Mouse (Mus musculus) forebrain, embryonic 11.5 days (tissue): ENCODE measurements around the gene Arpc1a. TPM values are rescaled to one million over a fixed set of nuclear protein-coding genes. Genes with fewer than 3 reads are reported as not detected.
A peak's percentile ranks its signal among the peaks of the same experiment; 100 is the strongest.
"Not testable (repeated sequence)": the region's sequence is repeated elsewhere in the genome, so short reads cannot be mapped to it uniquely, and the experiment has no call there.

ENCODE experiments used
- ATAC-seq: fragments of 200-750 bp; cut with Nextera tagmentation; replicated peaks from 2 replicates; pipeline ENCODE4 v1.8.0; 2017; ENCODE audit warnings: moderate TSS enrichment; ENCODE audit not compliant: low FRiP score
- DNase-seq: peaks from one replicate; pipeline ENCODE4 v3.0.0-alpha.2; 2017; ENCODE audit warnings: low spot score
- H3K27ac ChIP-seq: fragments of 300-500 bp; sonication (generic); 2 replicates; pipeline ENCODE4 v1.5.1; 2014; ENCODE audit warnings: low read depth, low read length
- H3K27me3 ChIP-seq: fragments of 300-500 bp; sonication (generic); 2 replicates; pipeline ENCODE4 v1.6.1; 2014; ENCODE audit warnings: mild to moderate bottlenecking, low read length, mixed read lengths; ENCODE audit not compliant: control insufficient read depth, insufficient read depth
- H3K36me3 ChIP-seq: fragments of 300-500 bp; sonication (generic); 2 replicates; pipeline ENCODE4 v1.6.1; 2014; ENCODE audit warnings: mild to moderate bottlenecking, low read length, moderate library complexity, mixed read lengths; ENCODE audit not compliant: control insufficient read depth, insufficient read depth
- H3K4me1 ChIP-seq: fragments of 300-500 bp; sonication (generic); replicated peaks from 2 replicates; pipeline ENCODE4 v1.6.1; 2014; ENCODE audit warnings: low read length, mixed read lengths; ENCODE audit not compliant: control insufficient read depth, insufficient read depth
- H3K4me2 ChIP-seq: fragments of 300-500 bp; sonication (generic); 2 replicates; pipeline ENCODE4 v1.6.1; 2014; ENCODE audit warnings: low read depth, mild to moderate bottlenecking, low read length, moderate library complexity, mixed read lengths; ENCODE audit not compliant: severe bottlenecking
- H3K4me3 ChIP-seq: fragments of 300-500 bp; sonication (generic); 2 replicates; pipeline ENCODE4 v1.5.1; 2014; ENCODE audit warnings: low read depth, low read length
- H3K9ac ChIP-seq: fragments of 300-500 bp; sonication (generic); 2 replicates; pipeline ENCODE4 v1.6.1; 2014; ENCODE audit warnings: low read length
- H3K9me3 ChIP-seq: fragments of 300-500 bp; sonication (generic); 2 replicates; pipeline ENCODE4 v1.6.1; 2016; ENCODE audit warnings: low read length, mixed read lengths; ENCODE audit not compliant: control insufficient read depth
- WGBS: fragments of 180-500 bp; shearing (Covaris S2); extraction: QIAGEN DNeasy Blood & Tissue Kit; methylation state at CpG from one replicate; pipeline ENCODE4 v1.1.7; 2014; 5-methylcytosine and 5-hydroxymethylcytosine counted together
- polyA plus RNA-seq: library from polyadenylated mRNA; unstranded; fragments of >200 nt; fragmentation: Nextera tagmentation; extraction: Ambion mirVana; gene quantifications from 2 replicates; pipeline ENCODE4 v1.2.1, GENCODE M21; 2014

The Arpc1a gene
- polyA plus RNA-seq, 1 experiment from 2014 or later, result 150 TPM

GRCm38 (mm10) chr5:145068863-145069262, 14.8 kb upstream of the Arpc1a start:
- WGBS, result 67% methylated on average over 3 of the region's 3 CpGs
- no peaks in the 10 kb centered on the region for H3K9me3 ChIP-seq
- no peaks in the 10 kb centered on the region for H3K27me3 ChIP-seq
- no peaks in the 10 kb centered on the region for H3K4me1 ChIP-seq
- no peak overlapping the region for H3K4me2 ChIP-seq
- no peaks in the 10 kb centered on the region for H3K36me3 ChIP-seq
- no peak for DNase-seq
- H3K27ac ChIP-seq, result no peak overlapping the region
- no peak overlapping the region for H3K9ac ChIP-seq
- no peak for ATAC-seq
- no peak overlapping the region for H3K4me3 ChIP-seq

- Histone ChIP-seq H3K4me3 (no peak overlapping the region), H3K4me2 (no peak overlapping the region), H3K9ac (no peak overlapping the region), H3K4me1 (no peaks in the 10 kb centered on the region), H3K36me3 (no peaks in the 10 kb centered on the region), H3K27ac (no peak overlapping the region), H3K27me3 (no peaks in the 10 kb centered on the region), H3K9me3 (no peaks in the 10 kb centered on the region)
- WGBS, result 2% methylated on average over 5 of the region's 5 CpGs
- ATAC-seq, result no peak; the same call in 1 of the 2 replicates
- peak; percentile 84 for DNase-seq
Measured at GRCm38 (mm10) chr5:145069707-145070106, 13.9 kb upstream of the Arpc1a start.

- DNase-seq (peak; percentile 63), ATAC-seq (no peak)
- no peak overlapping the region for H3K9ac ChIP-seq
- no peaks in the 10 kb centered on the region for H3K36me3 ChIP-seq
- H3K4me1 ChIP-seq, result no peaks in the 10 kb centered on the region
- H3K9me3 ChIP-seq, result no peaks in the 10 kb centered on the region
- no peak overlapping the region for H3K4me2 ChIP-seq
- no peak overlapping the region for H3K4me3 ChIP-seq
- H3K27me3 ChIP-seq, result no peaks in the 10 kb centered on the region
- no peak overlapping the region for H3K27ac ChIP-seq
- 45% methylated on average over 6 of the region's 6 CpGs for WGBS
Measured at GRCm38 (mm10) chr5:145071342-145071741, 12.3 kb upstream of the Arpc1a start.

GRCm38 (mm10) chr5:145075081-145075480, 8.5 kb upstream of the Arpc1a start:
- Histone ChIP-seq H3K4me2 (no peak overlapping the region), H3K27ac (no peak overlapping the region), H3K27me3 (no peaks in the 10 kb centered on the region), H3K4me1 (no peaks in the 10 kb centered on the region), H3K36me3 (no peaks in the 10 kb centered on the region), H3K9me3 (no peaks in the 10 kb centered on the region), H3K9ac (no peak overlapping the region), H3K4me3 (no peak overlapping the region)
- WGBS, result 62% methylated on average over 3 of the region's 3 CpGs
- DNase-seq (no peak), ATAC-seq (no peak)

- no peak overlapping the region for H3K4me2 ChIP-seq
- WGBS, result 93% methylated on average over 10 of the region's 10 CpGs
- no peak for DNase-seq
- no peaks in the 10 kb centered on the region for H3K9me3 ChIP-seq
- ATAC-seq, result no peak
- H3K27ac ChIP-seq, result no peak overlapping the region
- H3K36me3 ChIP-seq, result no peaks in the 10 kb centered on the region
- no peak overlapping the region for H3K9ac ChIP-seq
- no peak overlapping the region for H3K4me3 ChIP-seq
- H3K27me3 ChIP-seq, result no peaks in the 10 kb centered on the region
- H3K4me1 ChIP-seq, result peaks cover 9% of the 10 kb centered on the region
Measured at GRCm38 (mm10) chr5:145081866-145082613, 1.6 kb upstream of the Arpc1a start.

GRCm38 (mm10) chr5:145083201-145083600, 429 bp upstream of the Arpc1a start:
- Histone ChIP-seq H3K4me3 (peak overlapping the region; percentile 71), H3K9ac (peak overlapping the region; percentile 80), H3K4me2 (peak overlapping the region; percentile 92)
- H3K36me3 ChIP-seq, DNase-seq, H3K27ac ChIP-seq, H3K27me3 ChIP-seq, H3K9me3 ChIP-seq, H3K4me1 ChIP-seq: not testable (repeated sequence)
- ATAC-seq, result peak; percentile 6; the same call in 1 of the 2 replicates
- WGBS, result 53% methylated on average over 6 of the region's 6 CpGs

- 84% methylated on average over 2 of the region's 2 CpGs for WGBS
- H3K4me1 ChIP-seq, result peaks cover 9% of the 10 kb centered on the region
- DNase-seq, result no peak
Measured at GRCm38 (mm10) chr5:145084822-145085221, 1.2 kb downstream of the Arpc1a start.

GRCm38 (mm10) chr5:145088186-145088585, 4.6 kb downstream of the Arpc1a start:
- no peaks in the 10 kb centered on the region for H3K27me3 ChIP-seq
- H3K27ac ChIP-seq, result no peak overlapping the region
- DNase-seq, result no peak
- peaks cover 4% of the 10 kb centered on the region; the same call in 1 of the 2 replicates for H3K36me3 ChIP-seq
- no peak overlapping the region for H3K9ac ChIP-seq
- WGBS, result 96% methylated on average over 2 of the region's 2 CpGs
- no peak for ATAC-seq
- no peak overlapping the region for H3K4me2 ChIP-seq
- H3K4me3 ChIP-seq, result no peak overlapping the region
- no peaks in the 10 kb centered on the region for H3K9me3 ChIP-seq
- H3K4me1 ChIP-seq, result peaks cover 9% of the 10 kb centered on the region

More at GRCm38 (mm10) chr5:145084822-145085221, 1.2 kb downstream of the Arpc1a start:
- ATAC-seq, result no peak
- no peaks in the 10 kb centered on the region for H3K36me3 ChIP-seq
- peak overlapping the region; percentile 80; the same call in 1 of the 2 replicates for H3K9ac ChIP-seq
- H3K4me3 ChIP-seq, result peak overlapping the region; percentile 71
- no peaks in the 10 kb centered on the region for H3K27me3 ChIP-seq
- H3K4me2 ChIP-seq, result peak overlapping the region; percentile 92
- no peak overlapping the region for H3K27ac ChIP-seq
- H3K9me3 ChIP-seq, result no peaks in the 10 kb centered on the region

- Histone ChIP-seq H3K27me3 (no peaks in the 10 kb centered on the region), H3K27ac (no peak overlapping the region), H3K4me1 (peaks cover 2% of the 10 kb centered on the region; the same call in 1 of the 2 replicates), H3K9ac (no peak overlapping the region), H3K4me2 (no peak overlapping the region), H3K9me3 (no peaks in the 10 kb centered on the region), H3K36me3 (peaks cover 4% of the 10 kb centered on the region; the same call in 1 of the 2 replicates), H3K4me3 (no peak overlapping the region)
- DNase-seq (no peak), ATAC-seq (no peak)
- 97% methylated on average over 3 of the region's 3 CpGs for WGBS
Measured at GRCm38 (mm10) chr5:145089878-145090277, 6.2 kb downstream of the Arpc1a start.
